Mouse (Mus musculus) stomach, embryonic 16.5 days (tissue): ENCODE results near the gene Cenpv. TPM values are rescaled to one million over a fixed set of nuclear protein-coding genes. Genes with fewer than 3 reads are reported as not detected.

ENCODE experiments used
- ATAC-seq: fragments of 200-750 bp; cut with Nextera tagmentation; 2 replicates; pipeline ENCODE4 v1.8.0; 2017; ENCODE audit warnings: moderate number of reproducible peaks, moderate TSS enrichment; ENCODE audit not compliant: insufficient read depth, low FRiP score
- H3K27ac ChIP-seq: fragments of 300-500 bp; sonication (generic); 2 replicates; pipeline ENCODE4 v1.5.1; 2014; ENCODE audit warnings: low read length
- H3K27me3 ChIP-seq: fragments of 300-500 bp; sonication (generic); 2 replicates; pipeline ENCODE4 v1.6.1; 2014; ENCODE audit warnings: low read length, control low read depth, mixed read lengths; ENCODE audit not compliant: control insufficient read depth, insufficient read depth
- H3K36me3 ChIP-seq: fragments of 300-500 bp; sonication (generic); 2 replicates; pipeline ENCODE4 v1.6.1; 2014; ENCODE audit warnings: low read length; ENCODE audit not compliant: control insufficient read depth, insufficient read depth
- H3K4me1 ChIP-seq: fragments of 300-500 bp; sonication (generic); 2 replicates; pipeline ENCODE4 v1.6.1; 2014; ENCODE audit warnings: low read length, control low read depth, mixed read lengths; ENCODE audit not compliant: control insufficient read depth, insufficient read depth
- H3K4me2 ChIP-seq: fragments of 300-500 bp; sonication (generic); 2 replicates; pipeline ENCODE4 v1.6.1; 2014; ENCODE audit warnings: low read depth, low read length, mixed read lengths
- H3K4me3 ChIP-seq: fragments of 300-500 bp; sonication (generic); replicated peaks from 2 replicates; pipeline ENCODE4 v1.5.1; 2014; ENCODE audit warnings: mild to moderate bottlenecking, low read length
- H3K9ac ChIP-seq: fragments of 300-500 bp; sonication (generic); 2 replicates; pipeline ENCODE4 v1.6.1; 2014; ENCODE audit warnings: low read length
- H3K9me3 ChIP-seq: fragments of 300-500 bp; sonication (generic); replicated peaks from 2 replicates; pipeline ENCODE4 v1.6.1; 2016; ENCODE audit warnings: low read length, control low read depth; ENCODE audit not compliant: control insufficient read depth
- WGBS: fragments of 180-500 bp; shearing (Covaris S2); extraction: QIAGEN DNeasy Blood & Tissue Kit; methylation state at CpG from one replicate; pipeline ENCODE4 v1.1.7; 2014; 5-methylcytosine and 5-hydroxymethylcytosine counted together
- polyA plus RNA-seq: library from polyadenylated mRNA; unstranded; fragments of >200 nt; fragmentation: Nextera tagmentation; extraction: Ambion mirVana; gene quantifications from 2 replicates; pipeline ENCODE4 v1.2.1, GENCODE M21; 2015

Gene Cenpv
- polyA plus RNA-seq, 1 experiment from 2014 or later, result 4.2 TPM

DNA sequence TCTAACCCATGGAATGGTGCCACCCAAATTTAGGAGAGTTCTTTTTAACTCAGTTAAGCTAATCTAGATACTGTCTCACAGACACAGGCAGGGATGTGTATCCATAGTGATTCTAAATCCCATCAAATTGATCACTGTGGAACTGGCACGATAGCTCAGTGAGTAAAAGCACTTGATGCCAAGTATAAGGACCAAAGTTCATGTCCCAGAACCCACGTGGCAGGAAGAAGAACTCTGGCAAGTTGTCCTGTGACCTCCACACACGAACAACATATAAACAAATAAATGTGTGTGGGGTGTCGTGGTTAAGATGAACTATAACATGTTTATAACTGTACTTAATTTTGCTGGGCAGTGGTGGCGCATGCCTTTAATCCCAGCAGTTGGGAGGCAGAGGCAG, 59.5 kb downstream of the Cenpv start:
- Histone ChIP-seq H3K27ac (no peak overlapping the region), H3K4me1 (no peaks in the 10 kb centered on the region), H3K9me3 (no peaks in the 10 kb centered on the region), H3K36me3 (no peaks in the 10 kb centered on the region), H3K27me3 (no peaks in the 10 kb centered on the region), H3K4me2 (no peak overlapping the region), H3K4me3 (no peak overlapping the region), H3K9ac (no peak overlapping the region)
- WGBS, result 80% methylated on average over 5 of the region's 5 CpGs
- ATAC-seq, result no peak

DNA sequence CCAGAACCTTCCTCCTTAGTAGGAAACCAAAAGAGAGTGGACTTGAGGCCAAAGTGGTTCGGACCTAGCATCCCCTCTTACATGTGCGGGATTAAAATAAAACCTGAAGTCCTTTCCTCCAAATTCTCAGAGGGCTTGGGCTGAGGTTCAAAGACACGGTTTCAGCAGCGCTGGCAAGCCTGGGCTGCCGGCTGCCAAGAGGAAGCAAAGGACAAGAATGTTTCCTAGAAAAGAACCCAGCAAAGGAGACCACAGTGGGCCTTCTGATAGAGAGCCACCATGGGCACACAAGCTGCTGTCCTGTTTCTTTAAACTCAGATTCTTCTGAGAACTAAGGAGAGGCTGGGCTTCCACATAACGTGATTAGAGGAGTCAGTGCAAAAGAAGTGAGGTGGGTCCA, 60.1 kb downstream of the Cenpv start:
- Histone ChIP-seq H3K9me3 (no peaks in the 10 kb centered on the region), H3K4me1 (no peaks in the 10 kb centered on the region), H3K4me2 (no peak overlapping the region), H3K4me3 (no peak overlapping the region), H3K27me3 (no peaks in the 10 kb centered on the region), H3K9ac (no peak overlapping the region), H3K27ac (no peak overlapping the region), H3K36me3 (no peaks in the 10 kb centered on the region)
- WGBS, result 72% methylated on average over 6 of the region's 6 CpGs
- no peak for ATAC-seq

DNA sequence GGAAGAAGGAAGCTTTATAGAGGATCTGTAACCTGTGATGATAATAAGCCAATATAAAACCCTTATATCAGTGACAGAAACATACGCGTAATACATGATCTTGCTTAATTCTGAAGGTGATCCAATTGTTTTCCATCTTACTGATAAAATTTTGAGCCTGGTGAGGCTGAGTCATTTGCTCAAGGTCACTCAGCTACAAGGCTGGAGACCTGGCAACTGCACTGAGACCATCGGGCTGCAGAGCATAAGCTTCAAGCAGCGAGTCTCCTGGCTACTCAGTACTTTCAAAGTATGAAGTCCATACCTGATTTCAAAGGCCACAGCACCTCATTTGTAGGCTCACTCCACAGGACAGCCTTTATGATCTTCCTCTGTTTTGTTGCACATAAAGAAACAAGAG, 62.9 kb downstream of the Cenpv start:
- 90% methylated on average over 4 of the region's 4 CpGs for WGBS
- H3K9me3 ChIP-seq, result no peaks in the 10 kb centered on the region
- no peaks in the 10 kb centered on the region for H3K4me1 ChIP-seq
- H3K27me3 ChIP-seq, result no peaks in the 10 kb centered on the region
- H3K27ac ChIP-seq, result no peak overlapping the region
- no peak overlapping the region for H3K4me2 ChIP-seq
- H3K4me3 ChIP-seq, result no peak overlapping the region
- ATAC-seq, result no peak
- H3K9ac ChIP-seq, result no peak overlapping the region
- H3K36me3 ChIP-seq, result no peaks in the 10 kb centered on the region

Other genes with a start within 250 kb of the Cenpv start
- gene Pigl, start 80.8 kb downstream of the Cenpv start, polyA plus RNA-seq, result 8.5 and 9.5 TPM in 2 replicates
- gene Ncor1, start 80.7 kb downstream of the Cenpv start, polyA plus RNA-seq, result 45.0 and 52.7 TPM in 2 replicates
- gene Ubb, start 11.9 kb upstream of the Cenpv start, polyA plus RNA-seq, result 2,665 and 2,674 TPM in 2 replicates
- 20.9 and 22.2 TPM in 2 replicates for gene Trpv2, start 35.2 kb upstream of the Cenpv start, polyA plus RNA-seq
- gene Lrrc75a, start 109.3 kb upstream of the Cenpv start, polyA plus RNA-seq, result 5.3 and 5.6 TPM in 2 replicates
- 39.6 and 42.1 TPM in 2 replicates for gene Mmgt2, start 109.4 kb upstream of the Cenpv start, polyA plus RNA-seq
- 6.3 and 7.3 TPM in 2 replicates for gene Zfp287, start 192.6 kb upstream of the Cenpv start, polyA plus RNA-seq
- not detected in 2 replicates for gene Gm10428, start 213.8 kb upstream of the Cenpv start, polyA plus RNA-seq